Mouse (Mus musculus) NIH3T3 (cell line): ENCODE results near the gene Aplp2.
"Not testable (repeated sequence)": the region's sequence is repeated elsewhere in the genome, so short reads cannot be mapped to it uniquely, and the experiment has no call there.

Source experiments
- DNase-seq: peaks from one replicate; pipeline ENCODE4 v3.0.0-alpha.2; 2012; ENCODE audit warnings: low read depth

Aplp2 gene

DNA sequence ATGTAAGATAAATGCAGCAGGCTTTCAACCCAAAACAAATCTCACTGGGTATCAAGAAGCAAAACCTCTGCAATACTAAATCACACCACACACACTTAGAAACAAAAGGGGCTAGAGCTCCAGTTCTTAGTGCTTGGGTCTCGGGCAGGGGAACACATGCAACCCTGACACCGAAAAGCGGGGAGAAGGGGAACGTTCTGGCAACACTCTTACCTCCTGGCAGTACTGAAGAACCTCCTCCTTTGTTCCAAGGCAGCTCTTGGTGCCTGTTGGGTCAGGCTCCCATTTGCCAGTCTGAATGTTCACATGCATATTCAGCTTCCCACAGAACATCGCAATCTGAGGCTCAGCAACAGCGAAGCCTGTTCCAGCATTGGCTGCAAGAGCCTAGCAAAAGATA lies 33.9 kb downstream of the Aplp2 start:
- DNase-seq: no peak

- DNase-seq: peak; percentile 64
Observed at GRCm38 (mm10) chr9:31176379-31177130, 35.1 kb downstream of the Aplp2 start.

- no peak for DNase-seq
Observed at GRCm38 (mm10) chr9:31175978-31176377, 35.6 kb downstream of the Aplp2 start.

DNA sequence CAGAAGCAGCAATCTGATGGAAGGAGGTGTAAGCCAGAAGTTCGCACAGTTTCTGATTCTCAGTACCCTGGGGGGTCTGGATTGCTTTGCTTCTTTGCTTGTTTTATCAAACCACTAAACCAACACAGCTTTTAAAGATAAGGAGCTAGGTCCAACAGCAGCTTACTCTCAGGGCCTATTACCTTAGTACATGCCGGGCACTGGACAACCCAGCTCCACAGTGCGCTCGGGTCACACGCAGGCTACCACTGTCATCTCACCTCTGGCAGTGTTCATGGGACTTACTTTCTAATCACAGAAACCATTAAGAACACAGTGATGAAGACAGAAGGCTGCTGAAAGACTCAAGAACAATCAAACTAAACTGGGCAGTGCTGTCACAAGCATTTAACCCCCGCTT lies 36.3 kb downstream of the Aplp2 start:
- DNase-seq: no peak

DNA sequence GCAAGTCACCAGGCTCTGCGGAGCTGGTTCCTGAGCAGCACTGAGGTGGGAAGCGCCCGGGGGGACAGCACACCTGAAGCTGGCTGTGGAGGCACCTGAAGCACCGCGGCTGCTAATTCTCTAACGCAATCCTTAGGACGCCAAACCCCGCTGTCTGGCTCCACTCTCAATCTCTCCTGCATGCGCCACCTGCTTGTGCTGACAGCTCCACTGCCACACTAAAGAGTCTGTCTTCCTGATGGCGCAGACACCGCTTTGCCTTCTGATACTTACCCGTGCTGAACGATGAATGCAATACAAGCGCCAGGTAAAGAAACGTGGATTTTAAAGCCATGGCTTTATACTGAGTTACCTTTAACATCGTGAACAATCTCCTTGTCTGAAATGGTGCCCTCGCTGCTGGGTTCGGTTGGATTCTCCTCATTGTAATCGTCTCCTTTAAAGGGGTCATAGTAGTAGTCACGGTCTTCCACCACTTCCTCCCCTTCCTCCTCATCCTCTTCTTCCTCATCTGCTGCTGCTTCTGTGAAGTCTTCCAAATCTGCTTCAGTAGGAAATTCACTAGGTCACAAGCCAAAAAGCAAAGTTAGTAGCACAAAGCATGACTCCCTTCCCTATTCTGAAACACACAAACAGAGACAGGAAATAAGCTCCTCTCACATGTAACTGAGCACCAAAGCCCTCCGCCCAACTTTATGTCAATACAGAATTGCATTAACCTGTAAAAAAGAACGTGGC lies 43.1 kb downstream of the Aplp2 start:
- no peak for DNase-seq

DNA sequence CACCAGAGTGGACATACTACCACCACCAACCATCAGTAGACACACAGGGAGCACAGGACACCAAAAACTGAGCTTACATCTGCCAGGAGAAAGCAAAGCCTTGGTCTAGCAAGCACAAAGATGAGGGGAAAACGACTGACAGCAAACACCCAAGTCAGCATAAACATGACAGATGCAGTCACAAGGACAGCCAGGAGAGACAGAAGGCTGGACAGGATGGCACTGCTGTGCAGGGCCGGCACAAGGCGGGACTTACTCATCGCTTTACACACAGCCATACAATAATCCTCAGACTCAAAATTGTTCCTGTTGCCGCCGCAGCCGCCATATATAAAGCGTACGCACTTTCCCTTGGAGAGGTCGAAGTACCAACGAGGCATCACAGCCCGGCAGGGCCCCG lies 44.3 kb downstream of the Aplp2 start:
- no peak for DNase-seq

GRCm38 (mm10) chr9:31165505-31165904 lies 46.1 kb downstream of the Aplp2 start:
- DNase-seq: not testable (repeated sequence)

DNA sequence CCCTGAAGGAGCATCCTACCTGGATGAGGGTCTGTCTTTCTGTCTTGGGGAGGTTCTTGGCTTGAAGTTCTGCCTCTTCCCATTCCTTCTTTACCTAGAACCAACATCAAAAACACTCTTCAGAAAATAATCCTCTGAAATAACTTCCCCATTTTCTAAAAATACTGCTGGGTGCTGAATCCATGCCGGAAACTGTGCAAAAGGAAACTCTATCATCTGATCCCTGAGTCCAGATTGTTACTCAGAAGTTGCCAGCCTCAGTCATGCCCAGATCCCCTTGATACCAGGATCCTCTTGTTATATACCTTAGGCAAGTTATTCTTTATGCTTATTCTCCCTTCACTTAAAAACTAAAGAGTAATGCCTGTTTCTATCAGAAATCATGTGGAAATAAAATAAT lies 48.3 kb downstream of the Aplp2 start:
- no peak for DNase-seq

DNA sequence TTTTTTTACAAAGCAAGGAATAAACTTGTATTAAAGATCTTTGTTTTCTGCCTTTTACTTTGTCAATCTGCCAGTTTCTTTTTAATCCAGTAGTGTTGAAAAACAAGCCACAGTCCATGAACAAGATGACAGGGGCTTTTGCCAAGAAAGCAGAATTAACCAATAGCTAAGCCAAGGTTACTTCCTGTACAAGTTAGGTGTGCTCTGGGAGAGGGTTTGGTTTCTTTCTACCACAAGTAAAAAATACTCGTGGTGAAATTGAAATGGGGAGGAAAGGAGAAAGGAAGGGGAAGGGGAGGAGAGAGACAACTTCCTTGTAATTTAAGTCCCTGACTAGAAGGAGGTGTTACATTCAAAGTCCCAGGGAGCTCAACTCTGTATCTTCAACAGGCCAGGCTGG lies 48.7 kb downstream of the Aplp2 start:
- no peak for DNase-seq

- DNase-seq: peak; percentile 40
Observed at GRCm38 (mm10) chr9:31159910-31160309, 51.7 kb downstream of the Aplp2 start.

- no peak for DNase-seq
Observed at GRCm38 (mm10) chr9:31156594-31156993, 55.0 kb downstream of the Aplp2 start.

- DNase-seq: peak; percentile 79
Observed at GRCm38 (mm10) chr9:31151050-31151449, 60.6 kb downstream of the Aplp2 start.

- no peak for DNase-seq
Observed at GRCm38 (mm10) chr9:31148135-31148534, 63.5 kb downstream of the Aplp2 start.

- DNase-seq: no peak
Observed at GRCm38 (mm10) chr9:31145272-31145925, 66.2 kb downstream of the Aplp2 start.

DNA sequence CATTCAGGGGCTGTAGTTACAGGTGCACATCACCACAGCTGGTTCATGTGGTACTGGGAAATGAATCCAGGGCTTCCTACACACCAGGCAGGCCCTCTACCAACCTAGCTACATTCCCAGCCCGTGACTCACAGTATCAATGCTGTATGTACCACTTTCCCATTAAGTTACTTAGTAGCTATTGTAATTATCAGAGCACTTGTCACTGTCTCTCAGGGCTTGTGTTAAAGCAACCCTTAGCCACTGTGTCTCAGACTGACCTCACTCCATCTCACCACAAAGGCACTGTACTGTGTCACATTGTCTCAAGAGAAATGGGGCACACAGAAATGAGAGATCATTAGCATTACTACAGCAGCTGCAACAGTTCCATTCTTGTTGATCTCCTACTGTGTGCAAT lies 68.7 kb downstream of the Aplp2 start:
- DNase-seq: no peak

- no peak for DNase-seq
Observed at GRCm38 (mm10) chr9:31133131-31133530, 78.5 kb downstream of the Aplp2 start.

GRCm38 (mm10) chr9:31131205-31131968 lies 80.2 kb downstream of the Aplp2 start, which contains the start of gene St14:
TSS of gene St14 (minus strand) at chr9:31131853.
- DNase-seq: no peak

DNA sequence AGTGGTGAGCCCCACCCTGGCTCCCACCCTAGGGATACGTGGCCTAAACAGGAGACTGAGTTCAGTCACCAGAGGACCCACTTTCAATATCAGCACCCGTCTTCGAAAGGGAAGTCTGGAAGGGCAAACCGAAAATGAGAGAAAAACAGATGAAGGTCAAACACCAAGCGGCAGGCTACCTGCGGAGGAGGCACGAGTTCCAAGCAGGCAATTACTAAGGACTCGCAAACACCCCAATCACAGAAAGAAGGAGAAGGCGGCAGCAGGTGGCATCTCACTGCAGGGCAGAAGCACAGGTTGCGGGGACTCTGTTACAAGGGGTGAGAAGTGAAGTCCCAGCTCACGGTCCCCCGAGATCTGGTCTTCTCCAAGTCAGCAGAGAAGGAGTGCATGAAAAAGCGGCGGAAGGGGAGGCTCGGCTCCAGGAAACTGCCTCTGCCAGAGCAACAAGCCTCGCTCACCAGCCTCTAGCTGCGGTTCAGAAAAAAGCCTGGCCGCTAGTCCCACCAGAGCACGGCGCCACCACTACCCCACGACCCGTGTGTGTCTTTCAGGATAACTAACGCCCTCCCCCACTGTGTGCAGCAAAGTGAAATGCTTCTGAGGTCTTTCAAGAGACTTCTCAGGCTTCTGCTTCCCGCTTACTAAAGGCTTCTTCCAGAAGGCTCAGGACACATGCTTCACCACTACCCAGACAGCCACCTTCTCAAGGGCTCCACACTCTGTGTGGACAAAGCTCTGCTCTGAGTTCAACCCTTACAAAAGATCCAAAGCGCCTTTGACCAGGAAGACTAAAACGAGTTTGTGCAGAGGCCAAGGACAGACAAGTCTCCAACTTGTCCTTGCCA lies 81.0 kb downstream of the Aplp2 start:
- DNase-seq: no peak

DNA sequence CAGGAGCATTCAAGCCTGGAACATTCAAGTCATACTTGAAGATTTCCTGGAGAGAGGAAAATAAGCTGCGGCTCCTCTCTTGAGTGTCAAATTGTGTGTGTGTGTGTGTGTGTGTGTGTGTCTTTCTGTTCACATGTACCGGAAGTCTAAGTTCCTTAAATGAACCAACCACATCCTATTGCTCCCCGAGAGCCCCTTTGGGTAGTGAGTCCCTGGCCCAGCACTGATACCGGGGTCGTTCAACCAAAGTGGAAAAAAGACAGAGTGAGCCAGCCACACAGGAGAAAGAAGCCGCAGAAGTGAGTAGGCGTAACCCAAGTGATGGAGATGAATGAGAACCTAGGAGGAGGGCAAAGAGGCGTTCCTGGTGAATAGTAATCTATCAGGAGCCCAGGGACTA lies 81.7 kb downstream of the Aplp2 start:
- DNase-seq: no peak

DNA sequence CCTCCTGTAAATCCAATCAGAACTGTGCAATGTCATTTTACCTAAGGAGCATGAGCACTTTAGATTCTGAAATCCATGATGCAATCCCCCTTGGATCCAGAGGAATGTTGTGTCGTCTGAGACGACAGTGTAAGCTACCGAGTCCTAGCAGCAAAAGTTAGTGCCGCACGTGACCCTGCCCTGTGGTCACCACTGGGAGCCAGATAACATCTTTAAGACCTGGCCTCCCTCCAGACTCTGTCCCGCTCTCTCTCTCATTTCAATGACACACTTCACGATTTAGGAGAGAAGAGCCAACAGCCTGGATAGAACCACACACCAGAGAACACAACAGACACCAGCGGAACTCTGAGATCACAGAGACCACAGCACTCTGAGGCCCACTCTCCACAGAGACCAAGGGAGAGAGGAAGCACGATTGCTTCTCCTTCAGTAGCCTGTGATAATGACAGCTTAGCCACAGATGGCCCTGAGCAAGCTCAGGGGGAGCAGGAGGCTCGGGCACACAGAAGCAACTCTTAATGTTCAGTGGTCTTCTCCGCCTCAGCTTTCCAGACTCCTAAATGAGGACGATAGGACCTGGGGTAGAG lies 83.6 kb downstream of the Aplp2 start:
- DNase-seq: no peak

DNA sequence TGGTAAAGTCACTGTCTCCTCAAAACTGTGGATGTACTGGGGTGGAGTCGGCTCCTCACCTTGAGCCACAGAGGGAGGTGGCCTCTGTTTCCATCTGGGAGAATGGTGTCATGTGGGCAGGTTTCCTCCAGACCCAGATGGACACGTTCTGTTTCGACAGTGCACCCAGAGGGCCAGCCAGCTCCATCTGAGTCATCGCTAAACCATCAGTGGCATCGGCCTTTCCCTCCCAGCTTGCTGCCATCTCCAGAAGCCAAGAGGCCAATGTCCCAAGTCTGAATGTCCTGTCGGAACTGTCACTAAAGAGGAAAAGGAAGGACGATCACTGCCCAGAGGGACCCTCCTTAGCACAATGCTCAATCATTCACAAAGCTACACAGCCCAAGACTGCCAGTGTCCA lies 85.5 kb downstream of the Aplp2 start:
- no peak for DNase-seq
